Mouse (Mus musculus) ovary, postnatal 10 days (tissue): ENCODE measurements around the gene Akap8.

Experiments
- DNase-seq: peaks from one replicate; pipeline ENCODE4 v3.0.0; 2022; ENCODE audit warnings: low spot score

Gene Akap8

DNA sequence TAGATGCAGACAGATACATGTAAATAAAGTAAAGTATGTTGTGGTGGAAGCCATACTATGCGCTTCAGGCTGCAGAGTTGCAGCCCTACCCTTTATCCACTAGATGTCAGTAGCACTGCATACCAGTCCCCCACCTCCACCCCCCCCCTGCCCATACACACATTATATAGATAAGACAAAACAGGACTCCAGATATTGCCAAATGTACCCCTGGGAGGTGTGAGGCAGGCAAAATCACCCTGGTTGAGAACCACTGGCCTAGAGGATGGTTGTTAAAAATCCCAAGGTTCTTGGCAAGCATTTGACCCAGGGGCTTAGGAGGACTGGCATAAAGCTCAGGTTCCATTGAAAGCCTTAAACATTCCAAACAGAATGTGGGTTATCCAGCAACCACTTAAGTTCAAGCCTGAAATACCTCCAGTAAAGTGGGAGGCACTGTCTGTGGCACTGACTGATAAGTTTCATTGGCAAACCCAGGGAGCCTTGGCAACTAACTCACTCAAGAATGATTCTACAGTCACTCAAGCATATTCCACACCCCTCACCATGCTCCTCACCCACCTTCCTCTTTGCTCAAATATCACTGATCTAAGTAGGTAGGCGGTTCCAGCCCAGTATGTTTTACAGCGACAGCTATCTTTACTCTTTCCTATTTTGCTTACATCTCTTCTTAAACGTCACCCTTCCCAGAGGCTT lies 28.1 kb upstream of the Akap8 start:
- no peak for DNase-seq

DNA sequence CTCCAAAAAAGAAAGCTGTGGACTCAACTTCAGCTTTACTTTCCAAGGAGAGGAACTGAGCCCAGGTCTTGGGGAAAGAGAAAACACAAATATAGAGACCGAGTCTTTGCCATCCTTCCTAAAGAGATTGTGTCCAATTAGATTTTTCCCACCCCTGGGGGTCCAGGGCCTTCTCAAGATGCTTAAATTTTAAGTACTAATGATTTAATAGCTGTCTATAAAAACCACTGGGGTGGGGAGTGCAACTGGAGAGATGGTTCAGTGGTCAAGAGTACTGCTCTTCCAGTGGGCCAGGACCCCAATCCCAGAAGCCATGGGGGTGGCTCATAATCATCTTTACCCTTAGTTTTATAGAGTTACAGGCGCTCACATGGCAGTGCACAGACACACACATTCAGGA lies 27.4 kb upstream of the Akap8 start:
- no peak for DNase-seq

DNA sequence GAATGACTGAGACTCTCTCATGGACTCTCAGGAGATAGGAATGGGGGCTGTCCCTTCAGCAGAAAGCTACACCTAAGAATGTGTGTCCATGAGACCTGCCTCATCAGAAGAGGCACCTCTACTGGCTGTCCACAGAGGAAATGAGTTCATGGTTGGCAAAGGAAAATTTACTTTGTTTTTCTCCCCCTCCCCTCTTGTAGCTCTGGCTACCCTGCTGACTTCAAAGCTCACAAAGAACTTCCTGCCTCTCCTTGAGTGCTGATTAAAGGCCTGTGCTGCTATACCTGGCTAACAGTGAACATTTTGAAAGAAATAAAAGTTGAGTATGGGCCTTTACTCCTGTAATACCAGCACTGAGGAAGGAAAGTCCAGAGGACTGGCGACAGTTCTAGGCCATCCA lies 20.1 kb upstream of the Akap8 start:
- no peak for DNase-seq

- DNase-seq, result no peak
These were observed 19.1 kb upstream of the Akap8 start for GRCm38 (mm10) chr17:32340110-32340509.

GRCm38 (mm10) chr17:32335869-32336268 lies 14.8 kb upstream of the Akap8 start:
- DNase-seq, result no peak

DNA sequence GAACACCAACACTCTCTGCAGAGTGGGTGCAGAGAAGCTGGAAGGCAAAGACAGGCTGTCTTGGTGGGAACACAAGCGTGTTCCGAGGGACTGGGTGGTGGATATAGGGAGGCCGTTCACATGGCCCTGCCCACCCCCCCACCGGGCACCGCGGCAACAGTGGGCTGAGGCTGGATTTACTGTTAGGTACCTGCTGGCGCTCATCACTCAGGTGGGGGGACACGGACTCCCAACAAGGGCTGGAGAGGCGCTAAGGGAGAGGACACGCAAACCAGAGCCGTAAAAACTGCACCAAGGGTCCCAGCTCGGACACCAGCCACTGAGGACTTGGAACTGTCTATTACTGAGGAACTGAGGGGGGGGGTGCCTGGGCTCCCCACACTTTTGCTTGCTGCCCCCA lies 13.9 kb upstream of the Akap8 start:
- no peak for DNase-seq

GRCm38 (mm10) chr17:32333675-32334303 lies 12.8 kb upstream of the Akap8 start:
- no peak for DNase-seq

GRCm38 (mm10) chr17:32327501-32327900 lies 6.5 kb upstream of the Akap8 start:
- no peak for DNase-seq

DNA sequence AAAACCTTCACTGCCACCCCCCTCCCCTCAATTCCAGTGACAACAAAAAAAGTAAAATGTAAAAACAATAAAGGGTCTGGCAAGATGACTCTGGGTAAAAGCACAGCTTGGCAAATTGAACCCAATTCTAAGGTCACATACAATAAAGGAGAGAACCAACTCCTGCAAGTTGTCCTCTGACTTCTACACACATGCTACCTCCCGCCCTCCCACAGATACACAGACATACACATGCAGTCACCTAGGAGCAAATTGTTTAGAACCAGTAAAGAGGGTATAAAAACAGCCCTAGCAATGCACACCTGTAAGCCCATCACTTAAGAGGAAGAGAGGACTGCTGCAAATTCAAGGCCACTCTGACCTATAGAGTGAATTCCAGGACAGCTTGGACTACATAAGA lies 1.8 kb upstream of the Akap8 start:
- no peak for DNase-seq

- DNase-seq, result no peak
These were observed 798 bp upstream of the Akap8 start for GRCm38 (mm10) chr17:32321836-32322235.

DNA sequence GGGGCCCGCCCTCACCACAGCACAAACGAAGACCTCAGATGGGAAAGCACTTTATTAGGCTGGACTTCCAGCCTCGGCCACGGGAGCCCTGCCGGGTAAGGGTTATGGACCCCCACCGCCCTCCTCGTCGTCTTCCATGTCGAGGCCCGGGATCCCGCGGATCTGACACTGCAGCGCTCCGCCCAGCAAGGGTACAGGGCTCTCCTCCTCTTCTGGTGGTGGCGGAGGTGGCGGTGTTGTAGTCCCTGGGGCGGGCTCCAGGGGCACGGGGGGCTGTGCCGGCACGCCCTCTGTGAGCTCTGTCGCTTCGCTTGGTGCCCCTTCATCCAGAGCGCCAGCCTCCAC lies 324 bp upstream of the Akap8 start:
- DNase-seq, result no peak

DNA sequence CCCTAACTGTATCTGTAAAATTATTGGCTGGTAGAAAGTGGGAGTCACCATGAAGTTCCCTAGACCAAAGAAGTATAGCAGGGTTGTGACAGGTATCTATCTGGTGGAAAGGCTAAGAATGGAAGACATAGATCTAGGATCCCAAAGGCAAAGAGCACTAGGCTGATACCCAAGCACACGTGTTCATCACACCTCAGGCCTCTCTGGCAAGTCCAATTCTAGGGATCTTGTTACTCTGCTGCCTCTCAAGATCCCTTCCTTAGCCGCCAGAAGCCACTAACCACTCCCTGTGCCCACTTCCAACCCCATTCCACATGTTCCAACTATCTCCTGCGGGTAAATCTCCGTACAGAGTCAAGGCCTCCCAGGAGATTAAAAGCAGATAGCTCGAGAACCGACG lies 1.1 kb downstream of the Akap8 start:
- no peak for DNase-seq

DNA sequence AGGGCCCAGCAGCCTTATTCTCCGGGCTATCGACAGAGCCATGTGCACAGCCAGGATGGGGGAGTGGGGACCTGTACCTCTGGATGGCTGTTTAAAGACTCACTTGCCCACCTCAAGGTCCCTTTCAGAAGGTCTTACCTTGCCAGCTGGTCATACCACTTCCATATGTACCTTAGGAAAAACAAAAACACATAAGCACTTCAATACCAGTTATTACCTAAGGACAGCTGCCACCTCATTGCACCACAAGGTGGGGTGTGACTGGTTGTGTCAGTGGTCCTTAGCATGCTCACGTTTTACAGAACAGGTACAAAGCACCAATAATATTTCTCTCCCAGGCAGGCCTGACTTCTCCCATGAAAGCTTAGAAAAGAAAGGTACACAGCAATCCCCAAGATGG lies 3.3 kb downstream of the Akap8 start:
- DNase-seq, result no peak

- no peak for DNase-seq
These were observed 4.0 kb downstream of the Akap8 start for GRCm38 (mm10) chr17:32317032-32317431.

DNA sequence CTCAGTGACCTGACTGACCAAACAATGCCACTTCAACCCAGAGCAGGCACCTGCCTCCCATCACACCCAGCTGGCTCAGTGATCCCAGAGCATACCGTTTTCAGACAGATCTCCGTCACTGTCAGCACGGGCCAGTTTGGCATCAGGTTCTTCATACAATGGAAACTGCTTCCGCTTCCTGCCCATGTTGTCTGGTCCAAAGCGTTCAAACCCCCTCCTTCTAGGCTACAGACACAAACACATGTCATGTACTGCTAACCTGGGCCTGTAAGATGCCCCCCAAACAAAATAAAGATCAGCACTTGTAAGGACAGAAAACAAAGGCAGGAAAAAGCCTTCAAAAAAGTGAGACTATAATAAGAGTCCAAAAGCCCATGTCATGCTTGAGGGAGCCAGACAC lies 5.5 kb downstream of the Akap8 start:
- no peak for DNase-seq

GRCm38 (mm10) chr17:32313892-32314291 lies 7.1 kb downstream of the Akap8 start:
- no peak for DNase-seq

- DNase-seq, result no peak
These were observed 8.2 kb downstream of the Akap8 start for GRCm38 (mm10) chr17:32312801-32313200.

DNA sequence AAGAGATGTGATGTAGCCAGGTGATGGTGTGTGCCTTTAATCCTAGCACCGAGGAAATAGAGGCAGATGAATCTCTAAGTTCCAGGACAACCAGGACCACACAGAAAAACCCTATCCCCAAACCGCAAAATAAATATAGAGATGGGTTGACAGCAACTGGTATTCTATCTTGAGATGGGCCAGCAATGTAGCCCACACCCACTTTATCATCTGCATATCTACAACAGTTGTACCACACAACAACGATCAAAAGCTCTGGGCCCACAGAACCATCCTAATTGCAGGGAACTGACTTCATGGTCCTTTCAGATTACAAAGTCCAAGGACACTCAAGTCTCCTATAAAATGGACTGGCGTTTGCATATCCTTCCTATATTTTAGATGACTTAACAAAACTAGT lies 13.1 kb downstream of the Akap8 start:
- no peak for DNase-seq

GRCm38 (mm10) chr17:32298125-32298524 lies 22.9 kb downstream of the Akap8 start:
- DNase-seq, result no peak

- DNase-seq, result no peak
These were observed 25.1 kb downstream of the Akap8 start for GRCm38 (mm10) chr17:32295901-32296300.

DNA sequence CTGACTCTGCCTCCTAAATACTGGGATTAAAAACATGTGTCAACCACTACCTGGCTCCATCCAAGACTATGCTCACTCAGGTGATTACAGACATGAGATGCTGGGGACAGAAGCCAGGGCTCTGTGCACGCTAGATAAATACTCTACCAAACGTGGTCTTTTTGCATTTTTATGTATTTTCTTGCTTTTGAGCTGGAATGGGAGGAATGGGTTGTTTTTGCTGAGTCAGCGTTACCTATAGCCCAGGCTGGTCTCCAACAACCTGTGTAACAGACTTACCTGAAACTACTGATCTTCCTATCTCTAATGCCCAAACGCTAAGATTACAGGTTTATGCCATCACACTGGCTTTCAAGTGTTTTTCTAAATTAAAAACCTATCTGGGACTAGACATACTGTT lies 25.9 kb downstream of the Akap8 start:
- DNase-seq, result no peak

GRCm38 (mm10) chr17:32285138-32285670 lies 35.8 kb downstream of the Akap8 start:
- no peak for DNase-seq

DNA sequence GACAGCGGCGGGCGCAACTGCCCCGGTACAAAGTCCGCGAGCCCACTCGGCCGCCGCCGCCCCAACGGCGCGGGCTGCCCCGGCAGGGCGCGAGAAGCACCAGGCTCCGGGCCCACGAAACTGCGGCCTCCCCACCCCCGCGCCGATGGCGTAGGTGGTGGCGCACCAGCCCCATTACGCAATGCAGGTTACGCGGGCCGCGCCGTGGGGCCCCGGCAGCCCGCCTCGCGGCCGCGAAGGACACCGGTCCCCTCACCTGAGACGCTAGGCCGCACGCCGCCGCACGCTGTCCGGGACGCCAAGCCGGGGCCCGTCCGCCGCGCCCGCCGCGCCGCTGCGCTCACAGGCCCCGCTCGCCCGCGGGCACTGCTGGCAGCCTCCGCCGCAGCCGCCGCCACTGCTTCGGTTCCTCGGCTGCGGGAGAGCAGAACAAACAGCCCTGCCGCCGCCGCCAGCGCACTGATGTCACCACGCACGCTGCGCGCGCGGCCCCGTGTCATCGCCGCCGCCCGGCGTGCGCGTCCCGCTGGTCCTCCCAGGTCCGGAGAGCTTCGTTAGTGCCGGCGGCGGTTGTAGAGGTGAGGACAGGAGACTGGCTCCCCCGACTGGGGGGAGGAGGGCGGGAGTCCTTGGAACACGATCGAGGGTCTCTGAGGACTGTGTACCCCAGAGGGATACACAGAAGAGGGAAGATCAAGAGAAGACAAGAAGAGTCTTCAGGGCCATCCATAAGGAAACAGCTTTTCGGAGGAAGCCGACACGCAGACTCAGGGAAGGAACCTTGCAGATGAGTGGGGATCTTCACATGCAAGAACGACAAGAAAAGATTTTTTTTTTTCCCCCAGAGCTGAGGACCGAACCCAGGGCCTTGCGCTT lies 36.5 kb downstream of the Akap8 start, which contains the start of gene Brd4:
Gene Brd4, minus strand, starts transcription at position 461 of the 876 bp plus-strand sequence.
- DNase-seq, result peak; percentile 80
